Mouse (Mus musculus): Measurements from ENCODE around the gene Svop. TPM values are rescaled to one million over a fixed set of nuclear protein-coding genes. Genes with fewer than 3 reads are reported as not detected.
A peak's percentile ranks its signal among the peaks of the same experiment; 100 is the strongest.

The Svop gene
- polyA plus RNA-seq, 1 experiment from 2014 or later: 1.2 TPM

- 3% methylated on average over 47 of the region's 64 CpGs for WGBS
- no peak for DNase-seq (ENCODE audit: low spot score)
- Histone ChIP-seq H3K9me3 (ENCODE audit: control insufficient read depth, low read length) (no peaks in the 10 kb centered on the region), H3K9ac (ENCODE audit: low read length) (peak overlapping the region; percentile 92), H3K4me3 (ENCODE audit: low read depth, low read length) (peak overlapping the region; percentile 95), H3K4me1 (replicated peaks; ENCODE audit: control insufficient read depth, insufficient read depth) (0 out of 2 replicates have a peak, but pooled peaks cover 3% of the 10 kb centered on the region), H3K36me3 (ENCODE audit: control insufficient read depth, insufficient read depth, low read length) (0 out of 2 replicates have a peak, but pooled peaks cover 3% of the 10 kb centered on the region), H3K27me3 (ENCODE audit: control insufficient read depth, insufficient read depth, low read length) (no peaks in the 10 kb centered on the region), H3K27ac (replicated peaks) (no peak overlapping the region), H3K4me2 (replicated peaks; ENCODE audit: low read depth) (peak overlapping the region; percentile 91)
- TF ChIP-seq EP300 (optimal IDR thresholded peaks at IDR 0.05): no peak
- TF ChIP-seq CTCF (IDR thresholded peaks at IDR 0.05; ENCODE audit: low read depth): no peak
- peak; percentile 74 for ATAC-seq (ENCODE audit: low FRiP score, low TSS enrichment)
Observed at GRCm38 (mm10) chr5:114100390-114101099, 9.2 kb upstream of the Svop start.

- no peaks in the 10 kb centered on the region for H3K27me3 ChIP-seq (ENCODE audit: control insufficient read depth, insufficient read depth, low read length)
- peak overlapping the region; percentile 92 for H3K9ac ChIP-seq (ENCODE audit: low read length)
- H3K4me2 ChIP-seq (replicated peaks; ENCODE audit: low read depth): peak overlapping the region; percentile 91
- peak; percentile 89 for ATAC-seq (ENCODE audit: low FRiP score, low TSS enrichment)
- peak; percentile 89 for DNase-seq (ENCODE audit: low spot score)
- 0 out of 2 replicates have a peak, but pooled peaks cover 2% of the 10 kb centered on the region for H3K36me3 ChIP-seq (ENCODE audit: control insufficient read depth, insufficient read depth, low read length)
- H3K9me3 ChIP-seq (ENCODE audit: control insufficient read depth, low read length): no peaks in the 10 kb centered on the region
- peak overlapping the region; percentile 95 for H3K4me3 ChIP-seq (ENCODE audit: low read depth, low read length)
- whole genome bisulfite sequencing: 7% methylated on average over 36 of the region's 37 CpGs
- H3K27ac ChIP-seq (replicated peaks): no peak overlapping the region
- H3K4me1 ChIP-seq (replicated peaks; ENCODE audit: control insufficient read depth, insufficient read depth): 0 out of 2 replicates have a peak, but pooled peaks cover 3% of the 10 kb centered on the region
- TF ChIP-seq EP300 (optimal IDR thresholded peaks at IDR 0.05) (no peak), CTCF (IDR thresholded peaks at IDR 0.05; ENCODE audit: low read depth) (no peak; the same call in 1 of the 2 replicates)
Observed at GRCm38 (mm10) chr5:114099709-114100389, 8.5 kb upstream of the Svop start.

GRCm38 (mm10) chr5:114090421-114091013 lies 853 bp downstream of the Svop start:
- Histone ChIP-seq H3K4me2 (replicated peaks; ENCODE audit: low read depth) (no peak overlapping the region), H3K36me3 (ENCODE audit: control insufficient read depth, insufficient read depth, low read length) (no peaks in the 10 kb centered on the region), H3K27ac (replicated peaks) (no peak overlapping the region), H3K9me3 (ENCODE audit: control insufficient read depth, low read length) (no peaks in the 10 kb centered on the region), H3K9ac (ENCODE audit: low read length) (no peak overlapping the region), H3K4me3 (ENCODE audit: low read depth, low read length) (no peak overlapping the region), H3K4me1 (replicated peaks; ENCODE audit: control insufficient read depth, insufficient read depth) (0 out of 2 replicates have a peak, but pooled peaks cover 2% of the 10 kb centered on the region), H3K27me3 (ENCODE audit: control insufficient read depth, insufficient read depth, low read length) (no peaks in the 10 kb centered on the region)
- TF ChIP-seq EP300 (optimal IDR thresholded peaks at IDR 0.05) (no peak), CTCF (IDR thresholded peaks at IDR 0.05; ENCODE audit: low read depth) (no peak)
- no peak for ATAC-seq (ENCODE audit: low FRiP score, low TSS enrichment)
- no peak for DNase-seq (ENCODE audit: low spot score)
- 30% methylated on average over 7 of the region's 7 CpGs for WGBS

- Histone ChIP-seq H3K9me3 (ENCODE audit: control insufficient read depth, low read length) (no peaks in the 10 kb centered on the region), H3K9ac (ENCODE audit: low read length) (no peak overlapping the region), H3K4me1 (replicated peaks; ENCODE audit: control insufficient read depth, insufficient read depth) (0 out of 2 replicates have a peak, but pooled peaks cover 2% of the 10 kb centered on the region), H3K27me3 (ENCODE audit: control insufficient read depth, insufficient read depth, low read length) (no peaks in the 10 kb centered on the region), H3K4me2 (replicated peaks; ENCODE audit: low read depth) (no peak overlapping the region), H3K27ac (replicated peaks) (no peak overlapping the region), H3K36me3 (ENCODE audit: control insufficient read depth, insufficient read depth, low read length) (no peaks in the 10 kb centered on the region), H3K4me3 (ENCODE audit: low read depth, low read length) (no peak overlapping the region)
- WGBS: 66% methylated on average over 12 of the region's 12 CpGs
- no peak for DNase-seq (ENCODE audit: low spot score)
- ATAC-seq (ENCODE audit: low FRiP score, low TSS enrichment): no peak
- TF ChIP-seq EP300 (optimal IDR thresholded peaks at IDR 0.05) (no peak), CTCF (IDR thresholded peaks at IDR 0.05; ENCODE audit: low read depth) (no peak)
Observed at GRCm38 (mm10) chr5:114087875-114088480, 3.4 kb downstream of the Svop start.

GRCm38 (mm10) chr5:114085501-114085900 lies 5.9 kb downstream of the Svop start:
- Histone ChIP-seq H3K36me3 (ENCODE audit: control insufficient read depth, insufficient read depth, low read length) (no peaks in the 10 kb centered on the region), H3K4me3 (ENCODE audit: low read depth, low read length) (no peak overlapping the region), H3K4me2 (replicated peaks; ENCODE audit: low read depth) (no peak overlapping the region), H3K27ac (replicated peaks) (no peak overlapping the region), H3K27me3 (ENCODE audit: control insufficient read depth, insufficient read depth, low read length) (no peaks in the 10 kb centered on the region), H3K4me1 (replicated peaks; ENCODE audit: control insufficient read depth, insufficient read depth) (no peaks in the 10 kb centered on the region), H3K9ac (ENCODE audit: low read length) (no peak overlapping the region), H3K9me3 (ENCODE audit: control insufficient read depth, low read length) (no peaks in the 10 kb centered on the region)
- DNase-seq (ENCODE audit: low spot score) (no peak), ATAC-seq (ENCODE audit: low FRiP score, low TSS enrichment) (no peak)
- no peak for TF ChIP-seq CTCF (IDR thresholded peaks at IDR 0.05; ENCODE audit: low read depth)
- TF ChIP-seq EP300 (optimal IDR thresholded peaks at IDR 0.05): no peak
- 75% methylated on average over 14 of the region's 14 CpGs for WGBS
